Mouse (Mus musculus) granulocyte monocyte progenitor cell, adult 5-6 weeks (primary cell): Measurements from ENCODE around the gene Slc16a13. TPM values are rescaled to one million over a fixed set of nuclear protein-coding genes. Genes with fewer than 3 reads are reported as not detected.
A peak's percentile ranks its signal among the peaks of the same experiment; 100 is the strongest.
"Not testable (repeated sequence)": the region's sequence is repeated elsewhere in the genome, so short reads cannot be mapped to it uniquely, and the experiment has no call there.

ENCODE experiments used
- ATAC-seq: replicated peaks from 2 replicates; pipeline ENCODE4 v1.8.0; 2016; ENCODE audit warnings: mild to moderate bottlenecking, moderate TSS enrichment, inconsistent platforms; ENCODE audit not compliant: poor library complexity, severe bottlenecking
- total RNA-seq, 2 experiments: library from RNA; stranded (forward) in 1 of 2; stranded (reverse) in 1 of 2; fragments of 200-712, 200-1000 nt in 1 of 2; fragments of >200 nt in 1 of 2; fragmentation: Nextera tagmentation in 1 of 2; gene quantifications; 2 replicates each; pipeline ENCODE4 v1.2.3; 2014 to 2017

Slc16a13 gene
- total RNA-seq, 2 experiments from 2014 or later, result 7.1 to 9.8 TPM

- ATAC-seq, result no peak
Observed at GRCm38 (mm10) chr11:70178311-70178710, 42.6 kb downstream of the Slc16a13 start.

GRCm38 (mm10) chr11:70177647-70178046 is 43.2 kb downstream of the Slc16a13 start:
- ATAC-seq, result no peak

GRCm38 (mm10) chr11:70174491-70174890 is 46.4 kb downstream of the Slc16a13 start:
- no peak for ATAC-seq

- no peak for ATAC-seq
Observed at GRCm38 (mm10) chr11:70172298-70172697, 48.6 kb downstream of the Slc16a13 start.

GRCm38 (mm10) chr11:70171847-70172246 is 49.0 kb downstream of the Slc16a13 start:
- ATAC-seq, result peak; percentile 55; the same call in 1 of the 2 replicates

GRCm38 (mm10) chr11:70171181-70171580 is 49.7 kb downstream of the Slc16a13 start:
- no peak for ATAC-seq

GRCm38 (mm10) chr11:70170291-70170690 is 50.6 kb downstream of the Slc16a13 start:
- ATAC-seq, result no peak

- ATAC-seq, result not testable (repeated sequence)
Observed at GRCm38 (mm10) chr11:70169471-70169870, 51.4 kb downstream of the Slc16a13 start.

GRCm38 (mm10) chr11:70168136-70168535 is 52.7 kb downstream of the Slc16a13 start:
- no peak for ATAC-seq

Other genes with a start within 250 kb of the Slc16a13 start
- 191 and 254 TPM in 2 replicates for gene Ctdnep1, start 239.9 kb downstream of the Slc16a13 start, total RNA-seq (2014; fragmentation: Nextera tagmentation)
- gene Ctdnep1, start 239.9 kb downstream of the Slc16a13 start, total RNA-seq (2017), result 19.3 and 23.8 TPM in 2 replicates
- 59.4 and 70.0 TPM in 2 replicates for gene Elp5, start 238.5 kb downstream of the Slc16a13 start, total RNA-seq (2014; fragmentation: Nextera tagmentation)
- gene Elp5, start 238.5 kb downstream of the Slc16a13 start, total RNA-seq (2017), result 58.2 and 77.5 TPM in 2 replicates
- 288 and 367 TPM in 2 replicates for gene Gabarap, start 229.9 kb downstream of the Slc16a13 start, total RNA-seq (2014; fragmentation: Nextera tagmentation)
- gene Gabarap, start 229.9 kb downstream of the Slc16a13 start, total RNA-seq (2017), result 239 and 250 TPM in 2 replicates
- gene Phf23, start 225.3 kb downstream of the Slc16a13 start, total RNA-seq (2014; fragmentation: Nextera tagmentation), result 41.7 and 45.8 TPM in 2 replicates
- 30.2 and 32.3 TPM in 2 replicates for gene Phf23, start 225.3 kb downstream of the Slc16a13 start, total RNA-seq (2017)
- 4.6 and 24.5 TPM in 2 replicates for gene Dvl2, start 220.5 kb downstream of the Slc16a13 start, total RNA-seq (2014; fragmentation: Nextera tagmentation)
- gene Dvl2, start 220.5 kb downstream of the Slc16a13 start, total RNA-seq (2017), result 16.1 and 18.0 TPM in 2 replicates
- 39.7 and 55.8 TPM in 2 replicates for gene Acadvl, start 205.7 kb downstream of the Slc16a13 start, total RNA-seq (2014; fragmentation: Nextera tagmentation)
- gene Acadvl, start 205.7 kb downstream of the Slc16a13 start, total RNA-seq (2017), result 40.3 and 42.1 TPM in 2 replicates
- 11.4 and 12.3 TPM in 2 replicates for gene Dlg4, start 204.1 kb downstream of the Slc16a13 start, total RNA-seq (2014; fragmentation: Nextera tagmentation)
- gene Dlg4, start 204.1 kb downstream of the Slc16a13 start, total RNA-seq (2017), result 1.3 and 3.5 TPM in 2 replicates
- gene Asgr1, start 167.0 kb downstream of the Slc16a13 start, total RNA-seq (2014; fragmentation: Nextera tagmentation), result not detected in 2 replicates
- gene Asgr1, start 167.0 kb downstream of the Slc16a13 start, total RNA-seq (2017), result not detected in 2 replicates
- 3.9 TPM in 1 of 2 replicates, not detected in the other for gene Asgr2, start 128.4 kb downstream of the Slc16a13 start, total RNA-seq (2014; fragmentation: Nextera tagmentation)
- not detected in 2 replicates for gene Asgr2, start 128.4 kb downstream of the Slc16a13 start, total RNA-seq (2017)
- 11.3 and 13.2 TPM in 2 replicates for gene Mgl2, start 90.7 kb downstream of the Slc16a13 start, total RNA-seq (2014; fragmentation: Nextera tagmentation)
- 36.5 and 37.9 TPM in 2 replicates for gene Mgl2, start 90.7 kb downstream of the Slc16a13 start, total RNA-seq (2017)
- 6.9 and 11.3 TPM in 2 replicates for gene Clec10a, start 64.9 kb downstream of the Slc16a13 start, total RNA-seq (2014; fragmentation: Nextera tagmentation)
- gene Clec10a, start 64.9 kb downstream of the Slc16a13 start, total RNA-seq (2017), result 9.8 and 13.9 TPM in 2 replicates
- not detected in 2 replicates for gene Slc16a11, start 8.3 kb downstream of the Slc16a13 start, total RNA-seq (2014; fragmentation: Nextera tagmentation)
- gene Slc16a11, start 8.3 kb downstream of the Slc16a13 start, total RNA-seq (2017), result not detected in 2 replicates
- not detected in 2 replicates for gene Bcl6b, start 8.7 kb upstream of the Slc16a13 start, total RNA-seq (2014; fragmentation: Nextera tagmentation)
- gene Bcl6b, start 8.7 kb upstream of the Slc16a13 start, total RNA-seq (2017), result 0.13 TPM in 1 of 2 replicates, not detected in the other
- gene 0610010K14Rik, start 16.9 kb upstream of the Slc16a13 start, total RNA-seq (2014; fragmentation: Nextera tagmentation), result 78.5 and 112 TPM in 2 replicates
- 36.9 and 44.2 TPM in 2 replicates for gene 0610010K14Rik, start 16.9 kb upstream of the Slc16a13 start, total RNA-seq (2017)
- gene Gm21988, start 18.8 kb upstream of the Slc16a13 start, total RNA-seq (2014; fragmentation: Nextera tagmentation), result 4.7 and 4.8 TPM in 2 replicates
- gene Gm21988, start 18.8 kb upstream of the Slc16a13 start, total RNA-seq (2017), result 0.57 TPM in 1 of 2 replicates, not detected in the other
- gene Rnasek, start 18.8 kb upstream of the Slc16a13 start, total RNA-seq (2014; fragmentation: Nextera tagmentation), result 116 and 161 TPM in 2 replicates
- gene Rnasek, start 18.8 kb upstream of the Slc16a13 start, total RNA-seq (2017), result 31.2 and 31.3 TPM in 2 replicates
- not detected in 2 replicates for gene Alox12, start 34.3 kb upstream of the Slc16a13 start, total RNA-seq (2014; fragmentation: Nextera tagmentation)
- gene Alox12, start 34.3 kb upstream of the Slc16a13 start, total RNA-seq (2017), result not detected in 2 replicates
- gene Alox12e, start 101.6 kb upstream of the Slc16a13 start, total RNA-seq (2014; fragmentation: Nextera tagmentation), result not detected in 2 replicates
- gene Alox12e, start 101.6 kb upstream of the Slc16a13 start, total RNA-seq (2017), result not detected in 2 replicates
- not detected in 2 replicates for gene Alox15, start 131.0 kb upstream of the Slc16a13 start, total RNA-seq (2014; fragmentation: Nextera tagmentation)
- gene Alox15, start 131.0 kb upstream of the Slc16a13 start, total RNA-seq (2017), result 0.62 and 0.82 TPM in 2 replicates
- gene Pelp1, start 189.0 kb upstream of the Slc16a13 start, total RNA-seq (2014; fragmentation: Nextera tagmentation), result 31.6 and 33.0 TPM in 2 replicates
- 9.9 and 12.7 TPM in 2 replicates for gene Pelp1, start 189.0 kb upstream of the Slc16a13 start, total RNA-seq (2017)
- gene Arrb2, start 211.6 kb upstream of the Slc16a13 start, total RNA-seq (2014; fragmentation: Nextera tagmentation), result 63.2 and 69.8 TPM in 2 replicates
- gene Arrb2, start 211.6 kb upstream of the Slc16a13 start, total RNA-seq (2017), result 41.1 and 74.9 TPM in 2 replicates
- 19.7 and 28.5 TPM in 2 replicates for gene Med11, start 230.9 kb upstream of the Slc16a13 start, total RNA-seq (2014; fragmentation: Nextera tagmentation)
- gene Med11, start 230.9 kb upstream of the Slc16a13 start, total RNA-seq (2017), result 31.5 and 35.8 TPM in 2 replicates
- not detected in 2 replicates for gene Zmynd15, start 238.4 kb upstream of the Slc16a13 start, total RNA-seq (2014; fragmentation: Nextera tagmentation)
- gene Zmynd15, start 238.4 kb upstream of the Slc16a13 start, total RNA-seq (2017), result not detected in 2 replicates
- gene Cxcl16, start 238.9 kb upstream of the Slc16a13 start, total RNA-seq (2014; fragmentation: Nextera tagmentation), result not detected in 2 replicates
- gene Cxcl16, start 238.9 kb upstream of the Slc16a13 start, total RNA-seq (2017), result 0.22 TPM in 1 of 2 replicates, not detected in the other